Mouse (Mus musculus) ovary, adult 18-20 months (tissue): ENCODE data around the gene Rbpms2.
A peak's percentile ranks its signal among the peaks of the same experiment; 100 is the strongest.
"Not testable (repeated sequence)": the region's sequence is repeated elsewhere in the genome, so short reads cannot be mapped to it uniquely, and the experiment has no call there.

ENCODE experiments used
- DNase-seq: peaks from one replicate; pipeline ENCODE4 v3.0.0; 2022; ENCODE audit warnings: low spot score, mixed read lengths

Gene Rbpms2

GRCm38 (mm10) chr9:65657218-65657617 is 27.8 kb downstream of the Rbpms2 start:
- DNase-seq = no peak

GRCm38 (mm10) chr9:65661029-65661428 is 31.6 kb downstream of the Rbpms2 start:
- no peak for DNase-seq

- DNase-seq = no peak
These were observed 32.0 kb downstream of the Rbpms2 start for GRCm38 (mm10) chr9:65661493-65661892.

GRCm38 (mm10) chr9:65664163-65664562 is 34.7 kb downstream of the Rbpms2 start:
- DNase-seq = no peak

GRCm38 (mm10) chr9:65666042-65666441 is 36.6 kb downstream of the Rbpms2 start:
- peak; percentile 37 for DNase-seq

- DNase-seq = no peak
These were observed 38.3 kb downstream of the Rbpms2 start, which contains the start of gene Oaz2 for GRCm38 (mm10) chr9:65667701-65668100. Gene Oaz2 (plus strand): TSS chr9:65668001.

- DNase-seq = peak; percentile 41
These were observed 42.0 kb downstream of the Rbpms2 start for GRCm38 (mm10) chr9:65671431-65671931.

GRCm38 (mm10) chr9:65672996-65673395 is 43.5 kb downstream of the Rbpms2 start:
- no peak for DNase-seq

- no peak for DNase-seq
These were observed 46.3 kb downstream of the Rbpms2 start for GRCm38 (mm10) chr9:65675461-65676357.

- DNase-seq = peak; percentile 95
These were observed 47.1 kb downstream of the Rbpms2 start for GRCm38 (mm10) chr9:65676358-65677118.

- DNase-seq = no peak
These were observed 47.6 kb downstream of the Rbpms2 start for GRCm38 (mm10) chr9:65677119-65677462.

GRCm38 (mm10) chr9:65679181-65679761 is 49.8 kb downstream of the Rbpms2 start:
- peak; percentile 32 for DNase-seq

- DNase-seq = no peak
These were observed 51.6 kb downstream of the Rbpms2 start for GRCm38 (mm10) chr9:65680938-65681633.

GRCm38 (mm10) chr9:65681634-65681940 is 52.1 kb downstream of the Rbpms2 start:
- DNase-seq = no peak

GRCm38 (mm10) chr9:65682183-65682582 is 52.7 kb downstream of the Rbpms2 start:
- DNase-seq = no peak

GRCm38 (mm10) chr9:65682994-65683393 is 53.5 kb downstream of the Rbpms2 start:
- no peak for DNase-seq

- DNase-seq = no peak
These were observed 55.3 kb downstream of the Rbpms2 start for GRCm38 (mm10) chr9:65684704-65685103.

- DNase-seq = not testable (repeated sequence)
These were observed 60.4 kb downstream of the Rbpms2 start for GRCm38 (mm10) chr9:65689869-65690268.

- DNase-seq = no peak
These were observed 63.0 kb downstream of the Rbpms2 start for GRCm38 (mm10) chr9:65692466-65692865.

GRCm38 (mm10) chr9:65692959-65693603 is 63.6 kb downstream of the Rbpms2 start:
- no peak for DNase-seq

GRCm38 (mm10) chr9:65695646-65696045 is 66.2 kb downstream of the Rbpms2 start:
- DNase-seq = no peak
